Comparison of ENCODE assay signal across 20 mouse cellular contexts in the genomic region with DNA sequence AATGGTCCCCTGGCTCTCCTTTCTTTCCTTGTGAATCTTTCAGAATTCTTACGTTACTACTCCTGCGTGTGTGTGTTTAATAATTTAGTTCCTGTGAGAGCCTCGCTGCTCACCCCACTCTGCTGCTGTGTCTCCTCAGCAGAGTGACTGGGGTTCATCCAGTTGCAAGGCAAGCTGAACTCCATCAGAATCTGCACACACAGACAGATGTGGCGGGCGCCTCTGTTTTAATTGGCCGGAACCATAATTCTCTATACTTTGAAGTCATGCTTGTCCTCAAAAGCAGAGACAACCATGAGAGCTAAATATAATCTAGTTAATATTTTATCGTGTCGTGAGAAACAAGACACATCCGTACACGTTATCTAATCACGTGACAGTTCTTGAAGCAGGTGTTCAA.
A peak's percentile ranks its signal among the peaks of the same experiment; 100 is the strongest.
DNase-seq lines count a peak whose midpoint lies in the region; ATAC-seq and TF ChIP-seq lines count a peak whose summit lies in the region.
"Had no signal": no experiment of that assay in that cellular context is flagged by ENCODE, and none has a peak within 500 bp of the region (broad histone marks: within the 10 kb centered on the region; RNA-seq: fewer than 3 reads in every experiment).

No protein-coding gene starts in this region.

- TF ChIP-seq POLR2A in heart, adult 2 months (IDR thresholded peaks at IDR 0.05; ENCODE audit: insufficient read depth, low read depth, low read length): no peak

- no peak overlapping the region for H3K4me3 ChIP-seq in heart, embryonic 10.5 days
- H3K4me3 ChIP-seq in heart, postnatal 0 days (ENCODE audit: low read depth, low read length): no peak overlapping the region
- H3K4me3 ChIP-seq in heart, adult 2 months: no peak overlapping the region
- H3K4me3 ChIP-seq in intestine, embryonic 14.5 days (ENCODE audit: low read depth, low read length): no peak overlapping the region
- no peak overlapping the region for H3K4me3 ChIP-seq in stomach, embryonic 14.5 days (ENCODE audit: low read depth, low read length)
- H3K4me3 ChIP-seq: forebrain, embryonic 15.5 days had no signal

- TF ChIP-seq EP300 in heart, postnatal 0 days (IDR thresholded peaks at IDR 0.05; ENCODE audit: low read depth): no peak
- no peak for TF ChIP-seq EP300 in heart, adult 2 months (IDR thresholded peaks at IDR 0.05; ENCODE audit: insufficient read depth, low read depth, low read length)

- no peak overlapping the region for H3K9ac ChIP-seq in heart, postnatal 0 days (replicated peaks; ENCODE audit: low read depth, low read length)
- no peak overlapping the region for H3K9ac ChIP-seq in heart, adult 2 months (ENCODE audit: low read depth, low read length)
- H3K9ac ChIP-seq in intestine, embryonic 14.5 days (ENCODE audit: low read length): no peak overlapping the region
- no peak overlapping the region for H3K9ac ChIP-seq in stomach, embryonic 14.5 days (replicated peaks; ENCODE audit: low read depth, low read length)
- H3K9ac ChIP-seq: forebrain, embryonic 15.5 days; hindbrain, embryonic 14.5 days; liver, embryonic 14.5 days had no signal

- intact Hi-C loops in heart, adult 2 months (cut with DNase I): loop anchor here (5.0 kb wide), 1 partner anchor 100 kb away; no protein-coding TSS in a partner anchor

- H3K9me3 ChIP-seq in heart, embryonic 10.5 days: no peaks in the 10 kb centered on the region
- no peaks in the 10 kb centered on the region for H3K9me3 ChIP-seq in heart, postnatal 0 days (replicated peaks; ENCODE audit: control insufficient read depth, low read length)
- H3K9me3 ChIP-seq in intestine, embryonic 14.5 days (ENCODE audit: control insufficient read depth, low read length): no peaks in the 10 kb centered on the region
- H3K9me3 ChIP-seq in stomach, embryonic 14.5 days (ENCODE audit: control insufficient read depth, low read depth, low read length): no peaks in the 10 kb centered on the region
- H3K9me3 ChIP-seq: forebrain, embryonic 15.5 days; G1E had no signal

- no peak for DNase-seq in heart, embryonic 10.5 days (ENCODE audit: low spot score)
- no peak for DNase-seq in heart, adult 8-10 months (ENCODE audit: low spot score)
- DNase-seq in heart, postnatal 0 days (ENCODE audit: low spot score): no peak
- DNase-seq in heart, adult 2 months: no peak
- no peak for DNase-seq in intestine, embryonic 14.5 days (ENCODE audit: low spot score)
- DNase-seq in spleen, postnatal 10 days (ENCODE audit: low spot score in 2 of 2): no peak
- DNase-seq: adrenal gland, postnatal 25 days; cerebellum, adult 11 months; cerebellum, postnatal 14 days; embryo, embryonic 11 days; right cerebral cortex, postnatal 25 days; thymus, postnatal 25 days had no signal

- H3K79me2 ChIP-seq in heart, adult 2 months (replicated peaks; ENCODE audit: control insufficient read depth, insufficient read depth, low read length): no peaks in the 10 kb centered on the region; the same call in 1 of the 2 replicates

- WGBS in heart, embryonic 10.5 days: 86% methylated on average over 11 of the region's 11 CpGs
- WGBS in heart, postnatal 0 days: 58% methylated on average over 11 of the region's 11 CpGs
- WGBS in heart, adult 2 months: 78% methylated on average over 11 of the region's 11 CpGs
- WGBS in intestine, embryonic 14.5 days: 47% methylated on average over 11 of the region's 11 CpGs
- WGBS in stomach, embryonic 14.5 days: 57% methylated on average over 11 of the region's 11 CpGs

- H3K36me3 ChIP-seq in heart, embryonic 10.5 days: peaks cover 6% of the 10 kb centered on the region; the same call in 1 of the 2 replicates
- peaks cover 4% of the 10 kb centered on the region; the same call in 1 of the 2 replicates for H3K36me3 ChIP-seq in heart, postnatal 0 days (replicated peaks; ENCODE audit: control insufficient read depth, insufficient read depth, low read length)
- H3K36me3 ChIP-seq in heart, adult 2 months (ENCODE audit: control insufficient read depth, insufficient read depth, low read length): peaks cover 4% of the 10 kb centered on the region
- peaks cover 3% of the 10 kb centered on the region; the same call in 1 of the 2 replicates for H3K36me3 ChIP-seq in intestine, embryonic 14.5 days (ENCODE audit: control insufficient read depth, insufficient read depth, low read length)
- no peaks in the 10 kb centered on the region; the same call in none of the 2 replicates for H3K36me3 ChIP-seq in stomach, embryonic 14.5 days (ENCODE audit: control insufficient read depth, insufficient read depth, low read length)
- H3K36me3 ChIP-seq: forebrain, embryonic 15.5 days had no signal

- no peak for ATAC-seq in heart, postnatal 0 days (ENCODE audit: insufficient read depth, low read depth)
- ATAC-seq in intestine, embryonic 14.5 days (replicated peaks; ENCODE audit: low FRiP score, low TSS enrichment, low read depth): no peak
- no peak for ATAC-seq in stomach, embryonic 14.5 days (ENCODE audit: insufficient number of reproducible peaks, insufficient read depth, low FRiP score, low read depth)
- ATAC-seq: activated CD4-positive, CD25-positive, alpha-beta regulatory T cell, adult 4 months; forebrain, embryonic 15.5 days; lung, postnatal 0 days had no signal

- H3K27me3 ChIP-seq in heart, embryonic 10.5 days (ENCODE audit: insufficient read depth, poor library complexity, severe bottlenecking): no peaks in the 10 kb centered on the region
- H3K27me3 ChIP-seq in heart, postnatal 0 days (ENCODE audit: control insufficient read depth, insufficient read depth, low read length): no peaks in the 10 kb centered on the region
- no peaks in the 10 kb centered on the region for H3K27me3 ChIP-seq in heart, adult 2 months (ENCODE audit: control insufficient read depth, insufficient read depth, low read length)
- no peaks in the 10 kb centered on the region for H3K27me3 ChIP-seq in intestine, embryonic 14.5 days (replicated peaks; ENCODE audit: control insufficient read depth, insufficient read depth, low read length)
- no peaks in the 10 kb centered on the region for H3K27me3 ChIP-seq in stomach, embryonic 14.5 days (ENCODE audit: control insufficient read depth, insufficient read depth, low read length)
- H3K27me3 ChIP-seq: forebrain, embryonic 15.5 days had no signal

- H3K4me1 ChIP-seq in heart, embryonic 10.5 days: peaks cover 71% of the 10 kb centered on the region
- H3K4me1 ChIP-seq in heart, postnatal 0 days (ENCODE audit: control insufficient read depth, insufficient read depth): peaks cover 57% of the 10 kb centered on the region
- peaks cover 21% of the 10 kb centered on the region for H3K4me1 ChIP-seq in heart, adult 2 months (ENCODE audit: control insufficient read depth, insufficient read depth, low read length)
- H3K4me1 ChIP-seq in intestine, embryonic 14.5 days (replicated peaks; ENCODE audit: control insufficient read depth, insufficient read depth, low read length): peaks cover 51% of the 10 kb centered on the region
- peaks cover 44% of the 10 kb centered on the region for H3K4me1 ChIP-seq in stomach, embryonic 14.5 days (ENCODE audit: control insufficient read depth, insufficient read depth, low read length)

- peak overlapping the region; percentile 88 for H3K27ac ChIP-seq in heart, embryonic 10.5 days
- peak overlapping the region; percentile 90 for H3K27ac ChIP-seq in heart, postnatal 0 days (ENCODE audit: low read depth)
- H3K27ac ChIP-seq in heart, adult 2 months: no peak overlapping the region
- peak overlapping the region; percentile 90 for H3K27ac ChIP-seq in intestine, embryonic 14.5 days (ENCODE audit: low read depth)
- peak overlapping the region; percentile 90; the same call in 1 of the 2 replicates for H3K27ac ChIP-seq in stomach, embryonic 14.5 days (ENCODE audit: low read length)
- H3K27ac ChIP-seq: forebrain, embryonic 15.5 days; hindbrain, embryonic 14.5 days; liver, embryonic 14.5 days had no signal

- H3K4me2 ChIP-seq in heart, postnatal 0 days (ENCODE audit: low read depth, low read length): no peak overlapping the region
- H3K4me2 ChIP-seq in intestine, embryonic 14.5 days (ENCODE audit: low read length): no peak overlapping the region
- no peak overlapping the region for H3K4me2 ChIP-seq in stomach, embryonic 14.5 days (replicated peaks; ENCODE audit: low read depth, low read length)
- H3K4me2 ChIP-seq: forebrain, embryonic 15.5 days; hindbrain, embryonic 14.5 days; midbrain, embryonic 11.5 days had no signal

- no peak for TF ChIP-seq CTCF in heart, postnatal 0 days (IDR thresholded peaks at IDR 0.05; ENCODE audit: low read depth)
- no peak for TF ChIP-seq CTCF in heart, adult 2 months (IDR thresholded peaks at IDR 0.05)
